Mouse (Mus musculus): Measurements from ENCODE around the gene Vps37d. TPM values are rescaled to one million over a fixed set of nuclear protein-coding genes. Genes with fewer than 3 reads are reported as not detected.

Vps37d gene
- polyA plus RNA-seq, 1 experiment from 2014 or later: 15.1 TPM

GRCm38 (mm10) chr5:135040777-135041176, 37.3 kb downstream of the Vps37d start:
- Histone ChIP-seq H3K9ac (no peak overlapping the region), H3K4me3 (no peak overlapping the region), H3K4me2 (replicated peaks) (no peak overlapping the region), H3K4me1 (peaks cover 7% of the 10 kb centered on the region), H3K27ac (no peak overlapping the region), H3K36me3 (peaks cover 60% of the 10 kb centered on the region), H3K9me3 (no peaks in the 10 kb centered on the region), H3K27me3 (no peaks in the 10 kb centered on the region)
- 64% methylated on average over 11 of the region's 11 CpGs for WGBS
- ATAC-seq (ENCODE audit: low FRiP score, low read depth): no peak

- H3K27ac ChIP-seq: no peak overlapping the region
- H3K9me3 ChIP-seq: no peaks in the 10 kb centered on the region
- H3K4me2 ChIP-seq (replicated peaks): no peak overlapping the region
- H3K27me3 ChIP-seq: no peaks in the 10 kb centered on the region
- H3K9ac ChIP-seq: 0 out of 2 replicates have a peak overlapping the region, but pooled peaks have one; percentile 13
- H3K4me1 ChIP-seq: peaks cover 12% of the 10 kb centered on the region
- H3K36me3 ChIP-seq: peaks cover 52% of the 10 kb centered on the region
- 64% methylated on average over 6 of the region's 6 CpGs for WGBS
- no peak for ATAC-seq (ENCODE audit: low FRiP score, low read depth)
- no peak overlapping the region for H3K4me3 ChIP-seq
Measured at GRCm38 (mm10) chr5:135040059-135040458, 38.0 kb downstream of the Vps37d start.

GRCm38 (mm10) chr5:135039541-135039940, 38.5 kb downstream of the Vps37d start:
- Histone ChIP-seq H3K36me3 (peaks cover 47% of the 10 kb centered on the region), H3K4me3 (no peak overlapping the region), H3K27me3 (no peaks in the 10 kb centered on the region), H3K27ac (no peak overlapping the region), H3K9ac (no peak overlapping the region), H3K4me2 (replicated peaks) (no peak overlapping the region), H3K9me3 (peaks cover 3% of the 10 kb centered on the region), H3K4me1 (peaks cover 12% of the 10 kb centered on the region)
- no peak for ATAC-seq (ENCODE audit: low FRiP score, low read depth)
- 87% methylated on average over 9 of the region's 9 CpGs for WGBS

GRCm38 (mm10) chr5:135037946-135038345, 40.1 kb downstream of the Vps37d start:
- Histone ChIP-seq H3K27ac (no peak overlapping the region), H3K4me2 (replicated peaks) (no peak overlapping the region), H3K9me3 (peaks cover 4% of the 10 kb centered on the region), H3K36me3 (peaks cover 40% of the 10 kb centered on the region), H3K4me3 (no peak overlapping the region), H3K27me3 (no peaks in the 10 kb centered on the region), H3K9ac (no peak overlapping the region), H3K4me1 (peaks cover 12% of the 10 kb centered on the region)
- WGBS: 87% methylated on average over 3 of the region's 3 CpGs
- ATAC-seq (ENCODE audit: low FRiP score, low read depth): no peak

- Histone ChIP-seq H3K27ac (no peak overlapping the region), H3K9ac (no peak overlapping the region), H3K4me3 (no peak overlapping the region), H3K9me3 (peaks cover 4% of the 10 kb centered on the region), H3K27me3 (no peaks in the 10 kb centered on the region), H3K4me2 (replicated peaks) (no peak overlapping the region), H3K4me1 (peaks cover 12% of the 10 kb centered on the region), H3K36me3 (peaks cover 31% of the 10 kb centered on the region)
- WGBS: 64% methylated on average over 18 of the region's 18 CpGs
- ATAC-seq (ENCODE audit: low FRiP score, low read depth): no peak
Measured at GRCm38 (mm10) chr5:135035608-135036359, 42.3 kb downstream of the Vps37d start.

- WGBS: 94% methylated on average over 2 of the region's 2 CpGs
- Histone ChIP-seq H3K4me1 (peaks cover 12% of the 10 kb centered on the region), H3K4me3 (no peak overlapping the region), H3K4me2 (replicated peaks) (no peak overlapping the region), H3K36me3 (peaks cover 23% of the 10 kb centered on the region), H3K27me3 (no peaks in the 10 kb centered on the region), H3K9ac (no peak overlapping the region), H3K27ac (no peak overlapping the region), H3K9me3 (peaks cover 4% of the 10 kb centered on the region)
- ATAC-seq (ENCODE audit: low FRiP score, low read depth): no peak
Measured at GRCm38 (mm10) chr5:135034593-135034992, 43.5 kb downstream of the Vps37d start.

GRCm38 (mm10) chr5:135032581-135032980, 45.5 kb downstream of the Vps37d start:
- no peak overlapping the region for H3K4me3 ChIP-seq
- peaks cover 3% of the 10 kb centered on the region for H3K36me3 ChIP-seq
- no peak overlapping the region for H3K9ac ChIP-seq
- H3K9me3 ChIP-seq: peaks cover 4% of the 10 kb centered on the region
- H3K4me2 ChIP-seq (replicated peaks): no peak overlapping the region
- no peak overlapping the region for H3K27ac ChIP-seq
- H3K27me3 ChIP-seq: no peaks in the 10 kb centered on the region
- H3K4me1 ChIP-seq: peaks cover 25% of the 10 kb centered on the region
- WGBS: 90% methylated on average over 5 of the region's 5 CpGs
- ATAC-seq (ENCODE audit: low FRiP score, low read depth): no peak

- Histone ChIP-seq H3K9ac (peak overlapping the region; percentile 25; the same call in 1 of the 2 replicates), H3K4me1 (peaks cover 32% of the 10 kb centered on the region)
- WGBS: 57% methylated on average over 18 of the region's 18 CpGs
Measured at GRCm38 (mm10) chr5:135029007-135029854, 48.8 kb downstream of the Vps37d start.

GRCm38 (mm10) chr5:135025899-135026298, 52.2 kb downstream of the Vps37d start:
- 16% methylated on average over 7 of the region's 7 CpGs for WGBS
- peak overlapping the region; percentile 94 for H3K4me2 ChIP-seq (replicated peaks)
- 0 out of 2 replicates have a peak overlapping the region, but pooled peaks have one; percentile 3 for H3K4me3 ChIP-seq
- H3K4me1 ChIP-seq: peaks cover 44% of the 10 kb centered on the region
- H3K9me3 ChIP-seq: no peaks in the 10 kb centered on the region
- no peak overlapping the region for H3K27ac ChIP-seq
- H3K27me3 ChIP-seq: no peaks in the 10 kb centered on the region
- no peak for ATAC-seq (ENCODE audit: low FRiP score, low read depth)
- H3K36me3 ChIP-seq: no peaks in the 10 kb centered on the region
- peak overlapping the region; percentile 35; the same call in 1 of the 2 replicates for H3K9ac ChIP-seq

More at GRCm38 (mm10) chr5:135029007-135029854, 48.8 kb downstream of the Vps37d start:
- Histone ChIP-seq H3K27me3 (no peaks in the 10 kb centered on the region), H3K36me3 (no peaks in the 10 kb centered on the region), H3K9me3 (no peaks in the 10 kb centered on the region), H3K4me3 (no peak overlapping the region), H3K4me2 (replicated peaks) (no peak overlapping the region), H3K27ac (peak overlapping the region; percentile 22; the same call in 1 of the 2 replicates)
- no peak for ATAC-seq (ENCODE audit: low FRiP score, low read depth)

GRCm38 (mm10) chr5:135024665-135025224, 53.3 kb downstream of the Vps37d start:
- Histone ChIP-seq H3K4me3 (peak overlapping the region; percentile 73), H3K27ac (no peak overlapping the region), H3K4me2 (replicated peaks) (peak overlapping the region; percentile 94), H3K4me1 (peaks cover 44% of the 10 kb centered on the region), H3K9ac (peak overlapping the region; percentile 77), H3K9me3 (no peaks in the 10 kb centered on the region), H3K27me3 (no peaks in the 10 kb centered on the region), H3K36me3 (no peaks in the 10 kb centered on the region)
- 39% methylated on average over 11 of the region's 11 CpGs for WGBS
- ATAC-seq (ENCODE audit: low FRiP score, low read depth): no peak

GRCm38 (mm10) chr5:135023344-135024173, 54.5 kb downstream of the Vps37d start, which contains the start of gene Stx1a:
Gene Stx1a (plus strand): TSS chr5:135023482.
- peak within 1 kb of the TSS; percentile 73 for H3K4me3 ChIP-seq
- no peaks in the 10 kb centered on the region for H3K27me3 ChIP-seq
- H3K9me3 ChIP-seq: no peaks in the 10 kb centered on the region
- H3K9ac ChIP-seq: peak within 1 kb of the TSS; percentile 77
- WGBS: under 1% methylated on average over 61 of the region's 61 CpGs
- peak within 1 kb of the TSS; percentile 94 for H3K4me2 ChIP-seq (replicated peaks)
- peak; percentile 94 for ATAC-seq (ENCODE audit: low FRiP score, low read depth)
- H3K36me3 ChIP-seq: no peaks in the 10 kb centered on the region
- H3K4me1 ChIP-seq: peaks cover 34% of the 10 kb centered on the region
- peak within 1 kb of the TSS; percentile 28; the same call in 1 of the 2 replicates for H3K27ac ChIP-seq

Measured in limb, embryonic 13.5 days (tissue).